In the genomic region with DNA sequence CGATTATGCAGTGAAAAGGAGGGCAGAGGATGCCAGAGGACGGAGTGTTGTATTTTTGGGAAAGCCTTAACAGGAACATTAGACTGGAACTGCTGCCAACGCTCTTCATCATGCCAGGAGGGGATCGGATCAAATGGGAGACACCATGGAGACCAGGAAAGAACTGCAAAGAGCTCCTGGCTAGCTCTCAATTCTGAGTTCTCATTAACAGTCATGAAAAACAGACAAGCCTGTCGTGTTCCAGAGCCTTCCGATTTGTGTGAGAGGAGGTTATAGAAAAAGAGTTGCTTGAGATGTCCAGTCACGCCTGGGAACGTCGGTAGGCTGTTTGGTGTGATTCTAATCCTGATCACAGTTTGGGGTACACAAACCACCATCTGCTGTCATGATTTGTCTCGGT, we compare ENCODE assay signal across 9 mouse cellular contexts. TPM values are rescaled to one million over a fixed set of nuclear protein-coding genes. Genes with fewer than 3 reads are reported as not detected.
DNase-seq lines count a peak whose midpoint lies in the region; ATAC-seq and TF ChIP-seq lines count a peak whose summit lies in the region.
"Had no signal": no experiment of that assay in that cellular context is flagged by ENCODE, and none has a peak within 500 bp of the region (broad histone marks: within the 10 kb centered on the region; RNA-seq: fewer than 3 reads in every experiment).

No protein-coding gene starts in this region.

- no peak for DNase-seq in forebrain, embryonic 11.5 days (ENCODE audit: low spot score)
- DNase-seq in cerebellum, postnatal 14 days, result peak; percentile 58 to 68
- DNase-seq in layer of hippocampus, adult 9-11 months, result peak; percentile 90
- peak; percentile 67 for DNase-seq in right cerebral cortex, adult 18-20 months
- DNase-seq in adrenal gland, adult 8-10 months, result no peak
- DNase-seq in kidney, adult 2 months, result no peak
- no peak for DNase-seq in heart, postnatal 14 days

- no peaks in the 10 kb centered on the region for H3K36me3 ChIP-seq in forebrain, embryonic 15.5 days
- H3K36me3 ChIP-seq in forebrain, embryonic 11.5 days (ENCODE audit: control insufficient read depth, insufficient read depth, low read length), result no peaks in the 10 kb centered on the region
- no peaks in the 10 kb centered on the region for H3K36me3 ChIP-seq in kidney, adult 2 months (ENCODE audit: control insufficient read depth, insufficient read depth, low read length)
- H3K36me3 ChIP-seq: embryonic facial prominence, embryonic 13.5 days had no signal

- peak; percentile 74 for ATAC-seq in forebrain, embryonic 15.5 days (replicated peaks)
- ATAC-seq in forebrain, embryonic 11.5 days (replicated peaks; ENCODE audit: low FRiP score), result no peak

- no peak overlapping the region for H3K4me3 ChIP-seq in forebrain, embryonic 15.5 days
- H3K4me3 ChIP-seq in forebrain, embryonic 11.5 days (ENCODE audit: low read depth, low read length), result no peak overlapping the region
- H3K4me3 ChIP-seq in kidney, adult 2 months (ENCODE audit: insufficient read depth, low read depth, low read length), result no peak overlapping the region
- H3K4me3 ChIP-seq: embryonic facial prominence, embryonic 13.5 days had no signal

- no peak for TF ChIP-seq CTCF in kidney, adult 2 months (conservative IDR thresholded peaks at IDR 0.05; ENCODE audit: insufficient read depth, insufficient read length, low read depth, low read length)

- no peak overlapping the region for H3K4me2 ChIP-seq in forebrain, embryonic 15.5 days (replicated peaks)
- no peak overlapping the region for H3K4me2 ChIP-seq in forebrain, embryonic 11.5 days (ENCODE audit: low read depth, low read length, severe bottlenecking)
- H3K4me2 ChIP-seq: embryonic facial prominence, embryonic 13.5 days had no signal

- no peak for TF ChIP-seq POLR2A in kidney, adult 2 months (IDR thresholded peaks at IDR 0.05; ENCODE audit: low read depth, low read length)

- H3K27me3 ChIP-seq in forebrain, embryonic 15.5 days, result no peaks in the 10 kb centered on the region
- H3K27me3 ChIP-seq in forebrain, embryonic 11.5 days (ENCODE audit: control insufficient read depth, insufficient read depth, low read length), result no peaks in the 10 kb centered on the region
- no peaks in the 10 kb centered on the region for H3K27me3 ChIP-seq in kidney, adult 2 months (replicated peaks; ENCODE audit: control insufficient read depth, insufficient read depth, low read length)
- H3K27me3 ChIP-seq: embryonic facial prominence, embryonic 13.5 days had no signal

- peaks cover 10% of the 10 kb centered on the region; the same call in 1 of the 2 replicates for H3K4me1 ChIP-seq in forebrain, embryonic 15.5 days
- H3K4me1 ChIP-seq in forebrain, embryonic 11.5 days (replicated peaks; ENCODE audit: control insufficient read depth, insufficient read depth, low read length), result no peaks in the 10 kb centered on the region
- no peaks in the 10 kb centered on the region for H3K4me1 ChIP-seq in kidney, adult 2 months (ENCODE audit: control insufficient read depth, insufficient read depth, low read length)
- H3K4me1 ChIP-seq: embryonic facial prominence, embryonic 13.5 days had no signal

- WGBS in forebrain, embryonic 15.5 days, result 46% methylated on average over 10 of the region's 10 CpGs
- 89% methylated on average over 10 of the region's 10 CpGs for WGBS in forebrain, embryonic 11.5 days
- 86% methylated on average over 10 of the region's 10 CpGs for WGBS in kidney, adult 2 months

- intact Hi-C loops in heart, postnatal 14 days (cut with DNase I), result no loop called here

- no peaks in the 10 kb centered on the region for H3K9me3 ChIP-seq in forebrain, embryonic 15.5 days
- no peaks in the 10 kb centered on the region for H3K9me3 ChIP-seq in forebrain, embryonic 11.5 days (ENCODE audit: control insufficient read depth, low read length)
- H3K9me3 ChIP-seq: embryonic facial prominence, embryonic 13.5 days had no signal

- no peak overlapping the region for H3K9ac ChIP-seq in forebrain, embryonic 15.5 days (replicated peaks)
- H3K9ac ChIP-seq in forebrain, embryonic 11.5 days (ENCODE audit: low read length), result no peak overlapping the region
- H3K9ac ChIP-seq: embryonic facial prominence, embryonic 13.5 days had no signal

- H3K27ac ChIP-seq in forebrain, embryonic 15.5 days (replicated peaks), result peak overlapping the region; percentile 63
- no peak overlapping the region for H3K27ac ChIP-seq in forebrain, embryonic 11.5 days (ENCODE audit: low read depth, low read length)
- no peak overlapping the region for H3K27ac ChIP-seq in kidney, adult 2 months (ENCODE audit: insufficient read depth, low read depth, low read length)
- H3K27ac ChIP-seq: embryonic facial prominence, embryonic 13.5 days had no signal

RNA-seq across cellular contexts. Expression of gene Gm9833, which starts 39.0 kb away (rescaled TPM):
- 8.0 and 9.0 TPM in 2 replicates for polyA plus RNA-seq in forebrain, embryonic 15.5 days (2015; fragmentation: Nextera tagmentation; extraction: Ambion mirVana)
- polyA plus RNA-seq in forebrain, embryonic 11.5 days (2014; fragmentation: Nextera tagmentation; extraction: Ambion mirVana), result 8.4 and 9.7 TPM in 2 replicates
- total RNA-seq in adrenal gland, adult 8-10 months (2022), result 1 to 10 TPM; 2.4 to 5.8 (median 4.7) TPM
- polyA plus RNA-seq in kidney, adult 2 months (2012; rRNA removed), result 0.16 TPM in 1 of 2 replicates, not detected in the other
- 1 to 10 TPM; 2.0 to 2.3 TPM for total RNA-seq in heart, postnatal 14 days (2021)

Comparison
In these comparisons a context has a peak if more than half of its experiments do, and no peak if none do; other contexts are left out.
1. DNase-seq: peak in cerebellum, postnatal 14 days (2 of 2), layer of hippocampus, adult 9-11 months (single experiment) and right cerebral cortex, adult 18-20 months (single experiment); none in forebrain, embryonic 11.5 days (single experiment), adrenal gland, adult 8-10 months (single experiment), kidney, adult 2 months (single experiment) and heart, postnatal 14 days (0 of 2).